Comparison of ENCODE assay signal across 13 mouse cellular contexts in genomic region chr17:64621226-64621625, GRCm38 (mm10). TPM values are rescaled to one million over a fixed set of nuclear protein-coding genes. Genes with fewer than 3 reads are reported as not detected.
DNase-seq lines count a peak whose midpoint lies in the region; ATAC-seq and TF ChIP-seq lines count a peak whose summit lies in the region.
"Had no signal": no experiment of that assay in that cellular context is flagged by ENCODE, and none has a peak within 500 bp of the region (broad histone marks: within the 10 kb centered on the region; RNA-seq: fewer than 3 reads in every experiment).

No protein-coding gene starts in this region.

- no peak overlapping the region for H3K27ac ChIP-seq in hindbrain, embryonic 11.5 days (ENCODE audit: low read depth, low read length)
- no peak overlapping the region for H3K27ac ChIP-seq in hindbrain, embryonic 10.5 days
- H3K27ac ChIP-seq in cerebellum, adult 2 months (ENCODE audit: insufficient read depth, low read length) = no peak overlapping the region
- H3K27ac ChIP-seq in hindbrain, embryonic 16.5 days (ENCODE audit: low read depth, low read length) = no peak overlapping the region
- no peak overlapping the region for H3K27ac ChIP-seq in forebrain, postnatal 0 days (ENCODE audit: low read depth, low read length)
- H3K27ac ChIP-seq: neural tube, embryonic 12.5 days had no signal

- H3K36me3 ChIP-seq in hindbrain, embryonic 11.5 days (ENCODE audit: control insufficient read depth, insufficient read depth, low read length) = 0 out of 2 replicates have a peak, but pooled peaks cover 3% of the 10 kb centered on the region
- H3K36me3 ChIP-seq in hindbrain, embryonic 10.5 days = peaks cover 6% of the 10 kb centered on the region; the same call in 1 of the 2 replicates
- no peaks in the 10 kb centered on the region for H3K36me3 ChIP-seq in hindbrain, embryonic 16.5 days (ENCODE audit: control insufficient read depth, insufficient read depth, low read length)
- no peaks in the 10 kb centered on the region for H3K36me3 ChIP-seq in forebrain, postnatal 0 days (ENCODE audit: insufficient read depth)

- TF ChIP-seq POLR2A in cerebellum, adult 2 months (IDR thresholded peaks at IDR 0.05; ENCODE audit: borderline replicate concordance, insufficient read depth, low read length) = no peak

- no peak overlapping the region for H3K9ac ChIP-seq in hindbrain, embryonic 11.5 days (ENCODE audit: low read depth, low read length)
- no peak overlapping the region for H3K9ac ChIP-seq in hindbrain, embryonic 16.5 days (ENCODE audit: low read depth, low read length)
- H3K9ac ChIP-seq in forebrain, postnatal 0 days = no peak overlapping the region
- H3K9ac ChIP-seq: lung, embryonic 15.5 days; neural tube, embryonic 12.5 days had no signal

- ATAC-seq in hindbrain, embryonic 11.5 days (ENCODE audit: low FRiP score) = 0 out of 2 replicates have a peak, but pooled peaks have one; percentile 38
- peak; percentile 41; the same call in 1 of the 2 replicates for ATAC-seq in hindbrain, embryonic 16.5 days
- no peak for ATAC-seq in forebrain, postnatal 0 days

- H3K27me3 ChIP-seq in hindbrain, embryonic 11.5 days (ENCODE audit: control insufficient read depth, insufficient read depth, low read length) = no peaks in the 10 kb centered on the region
- no peaks in the 10 kb centered on the region for H3K27me3 ChIP-seq in hindbrain, embryonic 10.5 days (ENCODE audit: insufficient read depth, poor library complexity, severe bottlenecking)
- H3K27me3 ChIP-seq in cerebellum, adult 2 months (ENCODE audit: control insufficient read depth, insufficient read depth, low read length) = no peaks in the 10 kb centered on the region
- no peaks in the 10 kb centered on the region for H3K27me3 ChIP-seq in hindbrain, embryonic 16.5 days (replicated peaks; ENCODE audit: control insufficient read depth, insufficient read depth, low read length)
- no peaks in the 10 kb centered on the region for H3K27me3 ChIP-seq in forebrain, postnatal 0 days (ENCODE audit: insufficient read depth, low read length)
- H3K27me3 ChIP-seq: lung, embryonic 15.5 days; neural tube, embryonic 12.5 days had no signal

- H3K4me3 ChIP-seq in hindbrain, embryonic 11.5 days (ENCODE audit: low read depth, low read length) = no peak overlapping the region
- no peak overlapping the region for H3K4me3 ChIP-seq in hindbrain, embryonic 10.5 days
- H3K4me3 ChIP-seq in cerebellum, adult 2 months (replicated peaks; ENCODE audit: insufficient read depth, low read depth, low read length) = no peak overlapping the region
- no peak overlapping the region for H3K4me3 ChIP-seq in hindbrain, embryonic 16.5 days (ENCODE audit: low read length)
- no peak overlapping the region for H3K4me3 ChIP-seq in forebrain, postnatal 0 days (ENCODE audit: low read depth, low read length)
- H3K4me3 ChIP-seq: lung, embryonic 15.5 days; neural tube, embryonic 12.5 days had no signal

- WGBS in hindbrain, embryonic 11.5 days = 42% methylated on average over 8 of the region's 8 CpGs
- WGBS in hindbrain, embryonic 10.5 days = 52% methylated on average over 8 of the region's 8 CpGs
- WGBS in cerebellum, adult 2 months = 23% methylated on average over 8 of the region's 8 CpGs
- 34% methylated on average over 8 of the region's 8 CpGs for WGBS in hindbrain, embryonic 16.5 days
- 64% methylated on average over 8 of the region's 8 CpGs for WGBS in forebrain, postnatal 0 days

- H3K4me2 ChIP-seq in hindbrain, embryonic 11.5 days (replicated peaks; ENCODE audit: low read depth, low read length) = no peak overlapping the region
- H3K4me2 ChIP-seq in hindbrain, embryonic 16.5 days (ENCODE audit: low read length) = no peak overlapping the region
- H3K4me2 ChIP-seq in forebrain, postnatal 0 days (ENCODE audit: low read depth) = no peak overlapping the region
- H3K4me2 ChIP-seq: neural tube, embryonic 12.5 days had no signal

- TF ChIP-seq CTCF in cerebellum, adult 2 months (IDR thresholded peaks at IDR 0.05; ENCODE audit: borderline replicate concordance, insufficient read depth, low read depth, low read length) = no peak
- TF ChIP-seq CTCF in forebrain, postnatal 0 days (IDR thresholded peaks at IDR 0.05; ENCODE audit: low read depth) = no peak

- no peak for DNase-seq in hindbrain, embryonic 11.5 days (ENCODE audit: low spot score)
- DNase-seq in hindbrain, embryonic 10.5 days (ENCODE audit: low spot score) = no peak
- DNase-seq in cerebellum, adult 2 months = peak; percentile 46 to 62
- peak; percentile 40 to 79 for DNase-seq in kidney, postnatal 25 days
- DNase-seq in lung, postnatal 36 days = no peak
- DNase-seq in forebrain, postnatal 0 days = no peak
- no peak for DNase-seq in left cerebral cortex, adult 8-10 months (ENCODE audit: low spot score in 2 of 2)
- DNase-seq: embryo, embryonic 11 days; heart, postnatal 14 days; thymus, postnatal 14 days had no signal

- no peaks in the 10 kb centered on the region for H3K9me3 ChIP-seq in hindbrain, embryonic 11.5 days (ENCODE audit: control insufficient read depth, low read length)
- no peaks in the 10 kb centered on the region for H3K9me3 ChIP-seq in hindbrain, embryonic 10.5 days
- no peaks in the 10 kb centered on the region for H3K9me3 ChIP-seq in hindbrain, embryonic 16.5 days (ENCODE audit: control insufficient read depth, low read length)
- H3K9me3 ChIP-seq in forebrain, postnatal 0 days (ENCODE audit: low read length) = no peaks in the 10 kb centered on the region
- H3K9me3 ChIP-seq: lung, embryonic 15.5 days; neural tube, embryonic 12.5 days had no signal

- H3K4me1 ChIP-seq in hindbrain, embryonic 11.5 days (replicated peaks; ENCODE audit: control insufficient read depth, insufficient read depth, low read length) = no peaks in the 10 kb centered on the region
- peaks cover 31% of the 10 kb centered on the region for H3K4me1 ChIP-seq in hindbrain, embryonic 10.5 days (replicated peaks)
- H3K4me1 ChIP-seq in cerebellum, adult 2 months (ENCODE audit: control insufficient read depth, insufficient read depth, low read length) = peaks cover 19% of the 10 kb centered on the region
- peaks cover 6% of the 10 kb centered on the region; the same call in 1 of the 2 replicates for H3K4me1 ChIP-seq in hindbrain, embryonic 16.5 days (ENCODE audit: control insufficient read depth, insufficient read depth, low read depth, low read length)
- no peaks in the 10 kb centered on the region for H3K4me1 ChIP-seq in forebrain, postnatal 0 days (ENCODE audit: insufficient read depth)

RNA-seq across cellular contexts. Expression of gene Man2a1, which starts 20.7 kb away (rescaled TPM):
- 4.8 and 5.9 TPM in 2 replicates for polyA plus RNA-seq in hindbrain, embryonic 11.5 days (2014; fragmentation: Nextera tagmentation; extraction: Ambion mirVana)
- polyA plus RNA-seq in hindbrain, embryonic 10.5 days (2016; fragmentation: Nextera tagmentation; extraction: Ambion mirVana) = 3.2 and 5.0 TPM in 2 replicates
- 5.7 TPM in 2 replicates for polyA plus RNA-seq in cerebellum, adult 2 months (2012; rRNA removed)
- 4.1 and 5.3 TPM in 2 replicates for polyA plus RNA-seq in hindbrain, embryonic 16.5 days (2015; fragmentation: Nextera tagmentation; extraction: Ambion mirVana)
- 11.0 and 19.9 TPM in 2 replicates for total RNA-seq in forebrain, postnatal 0 days (2014; rRNA removed)
- 1.4 and 2.2 TPM in 2 replicates for polyA plus RNA-seq in forebrain, postnatal 0 days (2015; fragmentation: Nextera tagmentation; extraction: Ambion mirVana)
- 10 to 100 TPM; 20.3 to 21.7 (median 20.9) TPM for total RNA-seq in left cerebral cortex, adult 8-10 months (2022)

Comparison
In these comparisons a context has a peak if more than half of its experiments do, and no peak if none do; other contexts are left out.
1. DNase-seq: peak in cerebellum, adult 2 months (2 of 2) and kidney, postnatal 25 days (2 of 2); none in hindbrain, embryonic 11.5 days (single experiment), hindbrain, embryonic 10.5 days (single experiment), lung, postnatal 36 days (single experiment), forebrain, postnatal 0 days (single experiment) and left cerebral cortex, adult 8-10 months (0 of 2).